19 mouse cellular contexts compared by ENCODE assay signal in the genomic region with DNA sequence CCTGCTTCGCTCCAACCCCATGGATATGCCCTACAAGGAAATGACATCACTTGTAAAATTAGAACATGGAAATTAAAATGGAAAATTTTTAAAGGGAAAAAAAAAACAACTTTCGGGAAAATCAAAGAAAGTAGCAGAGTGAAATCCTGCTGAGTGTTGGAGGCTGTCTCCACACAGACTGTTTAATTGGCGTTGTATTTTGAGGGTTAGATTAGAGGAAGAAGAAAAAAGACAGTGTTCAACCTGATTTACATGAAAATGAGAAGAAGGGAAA.
DNase-seq lines count a peak whose midpoint lies in the region; ATAC-seq and TF ChIP-seq lines count a peak whose summit lies in the region.
"Had no signal": no experiment of that assay in that cellular context is flagged by ENCODE, and none has a peak within 500 bp of the region (broad histone marks: within the 10 kb centered on the region; RNA-seq: fewer than 3 reads in every experiment).

No protein-coding gene starts in this region.

- no peak for TF ChIP-seq CTCF in left cerebral cortex, adult 2 months (IDR thresholded peaks at IDR 0.05)
- TF ChIP-seq CTCF in brain, embryonic 14.5 days (IDR thresholded peaks at IDR 0.05; ENCODE audit: borderline replicate concordance, extremely low read depth, insufficient read depth, insufficient read length): no peak

- intact Hi-C loops in left cerebral cortex, adult 2 months (cut with DNase I): no loop called here
- intact Hi-C loops in left cerebral cortex, postnatal 10 days (cut with DNase I): no loop called here

- no peaks in the 10 kb centered on the region for H3K27me3 ChIP-seq in forebrain, embryonic 10.5 days (ENCODE audit: poor library complexity, severe bottlenecking)
- H3K27me3 ChIP-seq in forebrain, embryonic 14.5 days (replicated peaks; ENCODE audit: control insufficient read depth, insufficient read depth, low read length): no peaks in the 10 kb centered on the region
- H3K27me3 ChIP-seq: embryonic facial prominence, embryonic 15.5 days; heart, embryonic 12.5 days; hindbrain, embryonic 15.5 days had no signal

- H3K4me2 ChIP-seq in forebrain, embryonic 14.5 days (ENCODE audit: low read length): no peak overlapping the region
- H3K4me2 ChIP-seq: embryonic facial prominence, embryonic 15.5 days; heart, embryonic 12.5 days; hindbrain, embryonic 15.5 days had no signal

- H3K27ac ChIP-seq in left cerebral cortex, adult 2 months: peak overlapping the region; percentile 83
- peak overlapping the region; percentile 67; the same call in 1 of the 2 replicates for H3K27ac ChIP-seq in forebrain, embryonic 10.5 days
- peak overlapping the region; percentile 68 for H3K27ac ChIP-seq in forebrain, embryonic 14.5 days (ENCODE audit: low read depth, low read length)
- H3K27ac ChIP-seq: embryonic facial prominence, embryonic 15.5 days; hindbrain, embryonic 10.5 days; hindbrain, embryonic 15.5 days had no signal

- H3K9ac ChIP-seq in forebrain, embryonic 14.5 days (ENCODE audit: low read length): no peak overlapping the region
- H3K9ac ChIP-seq: embryonic facial prominence, embryonic 15.5 days; heart, embryonic 12.5 days; hindbrain, embryonic 15.5 days had no signal

- DNase-seq in left cerebral cortex, adult 2 months (ENCODE audit: extremely low spot score in 1 of 2, low spot score in 2 of 2): no peak
- DNase-seq in left cerebral cortex, postnatal 10 days (ENCODE audit: extremely low spot score in 1 of 2, low spot score in 2 of 2): no peak
- DNase-seq in brain, embryonic 14.5 days (ENCODE audit: low read depth): peak; percentile 64
- no peak for DNase-seq in forebrain, embryonic 10.5 days (ENCODE audit: extremely low spot score, low spot score)
- DNase-seq in forebrain, embryonic 14.5 days (ENCODE audit: low spot score): peak; percentile 51
- DNase-seq in retina, embryonic 14.5 days (ENCODE audit: low spot score): no peak
- DNase-seq in heart, adult 8-10 months (ENCODE audit: low spot score): no peak
- no peak for DNase-seq in frontal cortex, postnatal 25 days (ENCODE audit: low spot score in 2 of 2)
- DNase-seq: adrenal gland, adult 2 months; adrenal gland, postnatal 25 days; embryo, embryonic 11 days; heart, adult 18-20 months had no signal

- TF ChIP-seq POLR2A in brain, embryonic 14.5 days (IDR thresholded peaks at IDR 0.05; ENCODE audit: borderline replicate concordance, extremely low read depth, insufficient read depth, insufficient read length, poor library complexity, severe bottlenecking): no peak

- WGBS in forebrain, embryonic 10.5 days: 66% methylated on average over 3 of the region's 3 CpGs
- 10% methylated on average over 3 of the region's 3 CpGs for WGBS in forebrain, embryonic 14.5 days

- no peaks in the 10 kb centered on the region for H3K9me3 ChIP-seq in forebrain, embryonic 10.5 days
- H3K9me3 ChIP-seq in forebrain, embryonic 14.5 days (replicated peaks; ENCODE audit: control insufficient read depth, low read length): no peaks in the 10 kb centered on the region
- H3K9me3 ChIP-seq: embryonic facial prominence, embryonic 15.5 days; hindbrain, embryonic 10.5 days; hindbrain, embryonic 15.5 days had no signal

- peaks cover 18% of the 10 kb centered on the region for H3K4me1 ChIP-seq in forebrain, embryonic 10.5 days
- H3K4me1 ChIP-seq in forebrain, embryonic 14.5 days (ENCODE audit: control insufficient read depth, insufficient read depth, low read length): peaks cover 20% of the 10 kb centered on the region
- H3K4me1 ChIP-seq: embryonic facial prominence, embryonic 15.5 days had no signal

- H3K4me3 ChIP-seq in left cerebral cortex, adult 2 months: no peak overlapping the region
- H3K4me3 ChIP-seq in forebrain, embryonic 10.5 days: no peak overlapping the region
- H3K4me3 ChIP-seq in forebrain, embryonic 14.5 days (ENCODE audit: low read depth, low read length): no peak overlapping the region
- H3K4me3 ChIP-seq: embryonic facial prominence, embryonic 15.5 days; erythroblast, embryonic 14.5 days; heart, embryonic 12.5 days; hindbrain, embryonic 10.5 days; hindbrain, embryonic 15.5 days had no signal

- no peaks in the 10 kb centered on the region for H3K36me3 ChIP-seq in forebrain, embryonic 10.5 days (replicated peaks)
- H3K36me3 ChIP-seq in forebrain, embryonic 14.5 days (ENCODE audit: control insufficient read depth, insufficient read depth, low read length): no peaks in the 10 kb centered on the region
- H3K36me3 ChIP-seq: embryonic facial prominence, embryonic 15.5 days; heart, embryonic 12.5 days; hindbrain, embryonic 10.5 days; hindbrain, embryonic 15.5 days had no signal

- no peak for ATAC-seq in forebrain, embryonic 14.5 days
- ATAC-seq: inflammation-experienced regulatory T-cells, adult 6 months; intestine, postnatal 0 days had no signal

Comparison
In these comparisons a context has a peak if more than half of its experiments do, and no peak if none do; other contexts are left out.
1. DNase-seq: peak in brain, embryonic 14.5 days (single experiment) and forebrain, embryonic 14.5 days (single experiment); none in left cerebral cortex, adult 2 months (0 of 2), left cerebral cortex, postnatal 10 days (0 of 2), forebrain, embryonic 10.5 days (single experiment), retina, embryonic 14.5 days (single experiment), heart, adult 8-10 months (single experiment) and frontal cortex, postnatal 25 days (0 of 2).
2. Peak in every context shown above with its lines, with median percentiles within 50 percentile points of each other: H3K27ac ChIP-seq.